Mouse (Mus musculus) spleen, postnatal 4 days (tissue): ENCODE measurements around the gene Fam117a.

Experiments used
- DNase-seq, 2 experiments: peaks; one replicate each; pipeline ENCODE4 v3.0.0; 2022; ENCODE audit warnings: low spot score in 2 of 2

Fam117a gene

DNA sequence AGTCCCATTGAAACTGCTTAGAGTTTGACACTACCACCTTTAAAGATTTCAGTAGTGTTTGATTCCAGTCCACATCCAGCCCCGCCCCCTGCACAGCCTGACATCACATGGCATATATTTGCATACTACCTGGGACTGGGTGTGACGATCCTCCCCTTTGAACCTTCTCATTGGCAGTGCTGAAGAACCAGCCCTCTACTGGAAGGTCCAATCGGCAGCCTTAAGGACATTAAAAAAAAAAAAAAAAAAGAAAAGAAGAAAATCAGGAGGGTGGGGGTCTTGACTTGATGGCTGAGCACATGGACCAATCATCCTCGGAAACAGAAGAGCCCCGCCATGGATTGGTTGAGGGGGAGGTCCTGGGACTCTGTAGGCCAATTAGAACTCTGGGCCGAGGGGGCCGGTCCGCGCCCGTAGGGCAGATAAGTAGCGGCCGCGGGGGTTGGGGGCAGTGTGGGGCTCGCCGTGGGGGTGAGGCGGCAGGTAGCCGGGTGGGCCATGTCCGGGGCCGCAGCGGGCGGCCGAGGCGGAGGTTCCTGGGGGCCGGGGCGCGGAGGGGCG, at the start of gene Fam117a:
TSS of gene Fam117a (plus strand) at position 451 of the 561 bp plus-strand sequence.
- DNase-seq: peak; percentile 88 to 94

DNA sequence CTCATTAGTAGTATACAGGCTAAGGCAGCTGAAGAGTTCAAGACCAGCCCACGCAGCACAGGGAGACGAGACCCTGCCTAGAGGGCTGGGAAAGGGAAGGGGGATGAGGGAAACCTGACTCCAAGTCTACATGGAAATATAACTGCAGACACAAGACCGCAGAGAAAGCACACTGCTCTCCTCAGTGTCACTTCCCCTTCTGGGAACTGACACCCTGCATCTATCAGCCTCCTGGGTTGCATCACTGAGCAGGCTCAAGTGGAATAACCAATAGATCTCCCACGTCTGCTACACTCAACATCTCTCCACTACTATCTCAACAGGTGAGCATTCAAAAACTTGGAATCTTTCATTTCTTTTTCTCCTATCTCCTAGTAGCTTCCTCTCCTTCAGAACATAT, 44.8 kb upstream of the Fam117a start:
- no peak for DNase-seq

- DNase-seq: no peak
Measured at GRCm38 (mm10) chr11:95293017-95293624, 43.7 kb upstream of the Fam117a start.

DNA sequence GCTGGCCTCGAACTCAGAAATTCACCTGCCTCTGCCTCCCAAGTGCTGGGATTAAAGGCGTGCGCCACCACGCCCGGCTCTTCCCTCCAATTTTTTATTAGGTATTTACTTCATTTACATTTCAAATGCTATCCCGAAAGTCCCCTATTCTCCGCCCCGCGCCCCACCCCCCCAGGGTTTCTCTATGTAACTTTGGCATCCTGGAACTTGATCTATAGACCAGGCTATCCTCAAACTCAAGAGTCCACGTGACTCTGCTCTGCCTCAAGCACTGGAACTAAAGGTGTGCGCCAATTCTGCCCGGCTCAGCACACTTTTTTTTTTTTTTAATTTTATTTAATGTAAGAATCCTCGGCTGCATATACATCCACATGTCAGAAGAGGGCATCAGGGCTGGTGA, 41.1 kb upstream of the Fam117a start:
- DNase-seq: no peak

GRCm38 (mm10) chr11:95298146-95298545, 38.7 kb upstream of the Fam117a start:
- no peak for DNase-seq

DNA sequence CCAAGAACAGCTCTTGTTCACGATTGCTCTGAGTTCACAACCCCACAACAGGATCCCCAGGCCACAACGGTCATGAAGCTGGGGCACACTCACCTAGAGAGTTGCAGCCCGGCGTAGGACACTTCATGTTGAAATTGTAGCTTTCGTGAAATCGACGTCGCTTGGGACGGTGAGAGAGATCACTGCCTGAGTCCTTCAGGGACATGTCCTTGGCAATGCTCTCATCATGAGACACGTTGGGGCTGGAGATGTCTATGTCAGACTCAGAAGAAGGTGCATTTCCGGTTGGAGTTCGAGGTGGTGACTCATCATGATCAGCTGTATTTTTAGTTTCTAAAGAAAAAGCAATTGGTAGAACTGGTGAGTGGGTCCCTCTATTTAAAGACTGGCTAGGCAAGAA, 36.9 kb upstream of the Fam117a start:
- DNase-seq: no peak

GRCm38 (mm10) chr11:95301772-95302171, 35.0 kb upstream of the Fam117a start:
- DNase-seq: no peak

DNA sequence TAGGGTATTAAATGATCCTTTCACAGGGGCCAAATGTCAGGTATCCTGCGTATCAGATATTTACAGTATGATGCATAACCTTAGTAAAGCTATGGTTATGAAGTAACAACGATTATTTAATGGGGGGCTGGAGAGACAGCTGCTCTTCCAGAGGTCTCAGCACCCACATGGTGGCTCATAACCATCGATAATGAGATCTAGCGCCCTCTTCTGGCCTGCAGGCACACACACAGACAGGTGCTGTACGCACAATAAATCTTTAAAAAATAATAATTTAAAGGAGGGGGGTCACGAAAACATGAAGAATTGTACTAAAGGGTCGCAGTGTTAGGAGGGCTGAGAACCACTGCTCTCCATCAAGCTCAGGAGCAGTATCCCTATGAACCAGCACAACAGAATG, 31.2 kb upstream of the Fam117a start:
- no peak for DNase-seq

DNA sequence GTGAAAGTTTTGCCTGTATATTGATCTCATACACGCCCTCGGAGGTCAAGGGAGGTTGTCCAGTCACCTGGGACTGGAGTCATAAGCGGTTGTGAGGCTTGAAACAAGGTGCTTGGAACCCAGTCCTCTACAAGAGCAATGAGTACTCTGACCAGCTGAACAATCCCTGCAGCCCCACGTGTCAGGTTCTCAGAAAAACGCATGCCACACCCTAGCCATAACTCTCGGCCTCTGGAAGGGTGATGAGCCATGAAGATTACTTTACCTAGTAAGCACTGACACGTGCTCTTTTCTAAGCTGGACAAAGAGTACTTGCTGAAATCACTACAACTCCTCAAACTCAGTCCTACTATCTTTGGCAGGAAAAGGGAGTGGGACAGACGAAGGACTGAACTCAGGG, 29.3 kb upstream of the Fam117a start:
- DNase-seq: no peak

DNA sequence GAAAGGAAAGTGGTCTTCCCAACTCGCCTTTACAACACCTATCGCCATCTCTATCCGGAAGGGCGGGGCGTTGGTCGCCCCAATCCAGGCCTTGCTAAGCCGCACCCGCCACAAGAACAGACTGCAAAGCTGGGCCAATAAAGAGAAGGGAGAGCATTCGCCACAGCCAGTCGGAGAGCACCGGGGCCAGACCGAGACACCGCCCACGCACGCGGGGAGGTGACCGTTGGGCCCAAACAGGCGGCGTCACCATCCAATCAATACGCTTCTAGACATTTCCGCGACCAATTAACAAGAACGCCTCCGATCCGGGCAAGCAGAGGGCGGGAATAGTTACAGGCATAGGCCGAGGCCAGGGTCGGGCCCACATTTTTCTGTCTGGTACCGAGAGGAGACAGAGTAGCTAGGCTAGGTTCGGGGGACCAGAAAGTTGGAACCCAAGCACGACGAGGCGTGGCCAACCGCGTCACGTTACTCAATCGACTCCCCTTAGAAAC, 27.3 kb upstream of the Fam117a start:
- peak; percentile 97 for DNase-seq

GRCm38 (mm10) chr11:95310007-95310647, 26.7 kb upstream of the Fam117a start, which contains the start of gene Kat7:
Gene Kat7, minus strand, starts transcription at chr11:95310246.
- peak; percentile 95 to 96 for DNase-seq

GRCm38 (mm10) chr11:95310648-95311424, 26.0 kb upstream of the Fam117a start:
- no peak for DNase-seq

- DNase-seq: no peak
Measured at GRCm38 (mm10) chr11:95311425-95311807, 25.4 kb upstream of the Fam117a start.

DNA sequence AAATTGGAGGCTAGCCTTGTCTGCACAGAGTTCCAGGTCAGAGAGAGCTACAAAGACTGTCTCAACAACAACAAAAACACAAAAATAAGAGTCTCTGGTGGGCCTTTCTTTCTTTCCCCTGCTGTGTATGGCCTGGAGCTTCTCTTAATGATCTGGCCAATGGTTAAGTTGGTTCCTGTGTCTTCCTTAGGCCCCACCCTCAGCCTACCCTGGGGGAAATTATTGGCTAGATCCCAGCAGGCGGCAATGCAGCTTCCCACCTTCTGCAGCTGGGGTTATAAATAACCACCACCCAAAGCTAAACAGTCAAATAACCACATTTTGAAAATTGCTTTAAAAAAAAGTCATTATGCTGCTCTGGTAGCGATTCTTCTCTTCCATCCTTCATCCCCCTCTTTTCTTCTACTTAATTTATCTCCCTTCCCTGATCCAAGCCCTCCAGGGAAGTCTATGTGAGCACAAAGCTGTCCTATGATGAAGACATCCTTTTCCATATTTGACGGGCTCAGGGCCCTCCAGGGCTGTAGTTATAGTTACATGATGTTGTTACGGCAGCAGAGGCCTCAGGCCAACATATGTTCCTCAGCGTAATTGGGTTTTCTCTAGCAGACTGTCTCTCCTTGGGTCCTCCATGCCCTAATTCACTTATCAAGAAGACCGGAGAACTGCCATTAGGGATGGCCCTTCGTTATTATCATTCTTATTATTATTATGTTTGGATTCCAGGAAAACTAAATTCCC, 21.4 kb upstream of the Fam117a start:
- DNase-seq: no peak

DNA sequence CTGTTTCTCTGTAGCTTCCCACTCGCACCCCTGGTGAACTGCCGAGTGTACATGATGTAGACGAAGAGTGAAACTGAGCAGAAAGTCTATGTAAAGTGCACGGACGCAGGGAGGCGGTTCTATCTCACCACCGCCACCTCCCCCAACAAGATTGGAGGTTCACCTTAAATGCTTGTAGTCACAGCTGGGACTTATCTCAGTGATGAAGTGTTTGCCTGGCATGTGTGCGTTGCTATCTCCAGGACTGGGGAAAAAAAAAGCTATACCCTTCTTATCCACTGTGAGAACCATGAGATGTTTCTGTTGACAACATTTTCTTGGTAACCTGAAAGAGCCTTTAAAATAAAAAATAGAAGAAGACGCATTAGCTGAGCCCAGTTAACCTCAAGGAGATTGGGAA, 18.7 kb upstream of the Fam117a start:
- DNase-seq: no peak

GRCm38 (mm10) chr11:95319506-95319905, 17.3 kb upstream of the Fam117a start:
- DNase-seq: no peak

DNA sequence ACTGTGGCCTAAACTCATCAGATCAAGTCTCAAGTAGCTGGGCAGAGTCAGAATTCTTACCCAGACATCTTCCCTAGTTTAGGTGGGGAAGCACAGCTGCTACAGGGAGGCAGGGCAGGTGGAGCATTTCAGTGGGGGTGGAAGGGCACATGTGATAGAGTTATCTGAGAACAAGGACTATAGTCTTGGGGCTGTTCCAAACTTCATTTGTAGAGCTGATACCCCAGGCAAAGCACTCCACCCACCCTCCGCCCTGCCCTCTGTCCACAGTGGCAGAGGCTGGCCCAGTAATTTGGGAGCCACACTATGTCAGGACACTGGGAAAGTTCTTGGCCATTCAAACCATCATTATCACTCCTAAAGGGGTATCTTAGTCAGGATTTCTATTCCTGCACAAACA, 16.8 kb upstream of the Fam117a start:
- peak; percentile 71 to 73 for DNase-seq

DNA sequence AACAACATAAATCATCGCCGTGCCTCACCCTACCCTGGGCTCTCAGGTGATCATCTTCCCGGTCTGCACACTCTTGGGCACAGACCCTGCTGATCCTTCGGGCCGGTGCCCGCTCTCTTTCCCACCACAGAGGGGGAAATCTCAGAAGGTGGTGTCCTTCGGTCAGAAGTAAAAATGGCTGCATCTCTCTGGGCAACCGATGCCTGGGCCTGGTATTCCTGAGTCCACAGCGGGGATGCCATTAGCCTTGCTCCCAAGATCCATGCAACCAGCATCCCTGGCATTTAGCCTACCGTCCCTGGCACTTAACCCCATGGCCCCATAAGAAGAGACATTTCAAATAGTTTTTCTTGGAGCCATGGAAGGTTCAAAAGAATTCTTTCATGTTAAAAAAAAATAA, 12.6 kb upstream of the Fam117a start:
- no peak for DNase-seq

DNA sequence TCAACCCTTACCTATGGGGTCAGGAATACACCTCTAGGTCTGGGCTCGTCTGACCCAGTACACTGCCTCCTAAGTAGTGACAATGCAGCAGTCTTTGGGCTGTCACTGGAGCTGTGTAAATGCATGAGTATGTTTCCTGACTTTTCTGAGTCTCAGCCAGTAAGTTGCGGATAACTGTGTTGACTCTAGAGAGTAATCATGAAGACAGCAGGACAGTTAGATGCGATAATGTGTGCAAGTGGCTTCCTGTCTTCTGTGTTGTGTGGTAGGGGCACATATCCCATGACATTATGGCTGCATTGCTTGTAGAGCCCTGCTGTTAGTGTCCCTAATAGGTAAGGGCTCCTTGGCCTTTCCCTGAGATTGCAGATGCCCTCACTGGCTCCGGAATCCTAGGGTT, 11.0 kb upstream of the Fam117a start:
- DNase-seq: no peak

GRCm38 (mm10) chr11:95326243-95326642, 10.6 kb upstream of the Fam117a start:
- DNase-seq: no peak

DNA sequence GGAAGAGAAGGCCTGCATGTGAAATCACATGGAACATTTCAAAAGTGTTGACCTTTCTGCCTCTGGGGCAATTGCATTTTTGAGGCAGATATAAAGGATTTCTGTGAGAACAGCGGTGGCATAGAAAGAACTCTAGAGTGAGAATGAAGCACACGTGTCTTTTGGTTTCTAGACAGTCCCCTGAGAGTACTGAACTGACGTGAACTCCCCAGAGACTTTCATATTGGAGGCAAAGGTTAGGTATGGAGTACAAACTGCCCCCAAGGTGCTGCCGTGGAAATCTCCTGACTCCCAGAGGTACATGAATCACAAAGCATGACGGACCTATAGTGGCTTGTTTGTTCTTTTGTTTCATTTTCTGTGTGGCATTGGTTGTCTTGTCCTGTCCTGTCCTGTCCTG, 8.2 kb upstream of the Fam117a start:
- no peak for DNase-seq

DNA sequence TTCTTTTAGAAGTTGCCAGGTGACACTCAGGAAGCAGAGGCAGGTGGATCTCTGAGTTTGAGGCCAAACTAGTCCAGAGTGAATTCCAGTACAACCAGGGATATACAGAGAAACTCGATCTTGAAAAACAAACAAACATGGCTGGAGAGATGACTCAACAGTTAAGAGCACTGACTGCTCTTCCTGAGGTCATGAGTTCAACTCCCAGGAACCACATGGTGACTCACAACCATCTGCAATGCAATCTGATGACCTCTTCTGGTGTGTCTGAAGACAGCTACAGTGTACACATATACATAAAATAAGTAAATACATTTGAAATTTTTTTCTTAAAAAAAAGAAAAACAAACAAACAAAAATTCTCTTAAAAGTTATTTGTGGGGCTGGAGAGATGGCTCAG, 6.2 kb upstream of the Fam117a start:
- no peak for DNase-seq
